Mouse (Mus musculus): ENCODE data around the gene Psma5. TPM values are rescaled to one million over a fixed set of nuclear protein-coding genes. Genes with fewer than 3 reads are reported as not detected.

Psma5 gene
- total RNA-seq, 2 experiments from 2014 or later = 79.4 to 84.3 TPM

DNA sequence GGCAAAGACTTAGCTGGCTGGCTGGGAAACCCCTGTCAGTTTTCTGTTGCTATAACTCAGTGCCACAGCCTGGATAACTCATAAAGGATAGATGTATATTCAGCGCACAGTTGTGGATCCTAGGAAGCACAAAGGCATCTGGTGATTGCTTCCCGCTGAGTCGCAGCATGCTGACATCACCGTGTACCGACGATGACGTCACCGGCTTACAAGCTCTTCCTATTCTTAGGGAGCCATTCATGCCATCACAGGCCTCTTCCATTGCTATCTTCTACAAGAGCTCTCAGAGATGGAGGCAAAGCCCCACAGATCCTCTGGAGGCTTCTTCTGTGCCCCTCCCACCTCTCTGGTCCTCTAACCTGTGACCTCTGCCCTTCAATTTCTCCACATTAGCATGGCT, 47.0 kb downstream of the Psma5 start:
- DNase-seq (ENCODE audit: low spot score in 2 of 2) = no peak

DNA sequence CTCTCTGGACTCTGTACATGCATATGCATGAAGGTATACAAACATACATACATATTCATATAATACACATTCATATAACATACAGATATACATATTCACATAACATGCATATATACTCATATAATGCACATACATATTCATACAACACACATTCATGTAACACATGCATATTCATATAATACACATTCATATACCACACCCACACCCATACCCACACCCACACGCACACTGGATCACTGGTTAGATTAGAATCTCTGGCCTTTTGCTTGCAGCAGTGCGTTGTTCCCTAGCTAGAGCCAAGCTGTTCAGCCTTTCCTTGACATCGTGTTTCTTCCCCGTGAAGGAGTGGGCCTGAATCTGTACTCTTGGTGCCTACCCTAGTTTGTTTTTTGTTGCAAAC, 48.0 kb downstream of the Psma5 start:
- DNase-seq (ENCODE audit: low spot score in 2 of 2) = no peak

DNA sequence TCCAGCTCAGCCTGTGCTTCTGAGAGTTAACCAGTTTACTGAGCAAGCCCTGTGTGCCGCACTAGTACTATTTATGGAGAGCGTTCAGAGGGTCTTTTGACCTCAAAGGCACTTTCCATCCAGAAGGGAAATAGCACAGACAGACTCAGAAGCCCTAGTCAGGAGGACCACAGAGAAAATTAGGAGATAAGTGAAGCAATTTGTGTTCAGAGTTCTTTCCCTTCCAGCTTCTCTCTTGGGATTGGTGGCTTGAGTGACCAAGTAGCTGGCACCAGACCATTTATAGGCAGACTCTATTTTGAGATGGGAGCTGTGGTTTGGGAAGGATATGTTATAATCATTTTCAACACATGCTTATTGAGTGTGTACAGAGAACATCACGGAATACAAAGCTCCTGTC, 49.7 kb downstream of the Psma5 start:
- DNase-seq (ENCODE audit: low spot score in 2 of 2) = no peak

DNA sequence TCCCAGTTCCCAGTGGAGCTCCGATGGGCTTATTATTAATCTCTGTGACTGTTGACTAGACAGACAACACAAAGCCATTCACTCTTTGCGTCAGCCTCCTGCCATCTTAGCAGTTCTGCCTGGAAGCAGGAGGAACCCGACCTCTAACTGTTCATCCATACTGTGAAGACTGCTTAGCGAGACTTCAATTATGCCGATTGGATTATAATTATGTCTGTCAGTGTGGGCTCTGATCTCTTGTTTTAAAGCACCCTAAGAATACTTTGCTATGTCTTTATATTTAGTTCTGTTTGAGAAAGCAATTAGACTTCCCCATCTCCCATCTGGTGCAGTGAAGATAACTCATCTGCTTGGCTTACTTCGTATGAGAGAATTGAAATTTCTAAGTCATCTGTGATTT, 50.8 kb downstream of the Psma5 start:
- no peak for DNase-seq (ENCODE audit: low spot score in 2 of 2)

DNA sequence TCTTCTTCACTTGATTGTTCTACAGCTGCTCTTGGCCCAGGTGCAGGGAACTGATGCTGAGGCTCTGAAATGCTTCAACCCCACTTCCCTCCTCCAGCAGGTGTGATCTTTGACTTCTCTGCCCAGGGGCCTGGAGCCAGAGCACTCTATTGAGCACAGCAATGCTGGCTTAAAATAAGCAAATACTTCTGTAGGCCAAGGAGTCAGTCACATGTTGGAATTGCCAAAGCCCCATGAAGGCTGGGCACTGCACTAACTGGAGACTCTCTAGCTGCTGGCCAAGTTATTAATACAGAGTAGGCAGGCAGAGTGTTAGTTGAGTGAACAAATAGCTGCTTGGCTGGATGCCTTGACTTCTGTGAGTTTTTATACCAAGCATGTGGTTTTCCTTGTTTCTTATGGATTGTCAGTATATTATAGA, 54.2 kb downstream of the Psma5 start:
- no peak for DNase-seq (ENCODE audit: low spot score in 2 of 2)

DNA sequence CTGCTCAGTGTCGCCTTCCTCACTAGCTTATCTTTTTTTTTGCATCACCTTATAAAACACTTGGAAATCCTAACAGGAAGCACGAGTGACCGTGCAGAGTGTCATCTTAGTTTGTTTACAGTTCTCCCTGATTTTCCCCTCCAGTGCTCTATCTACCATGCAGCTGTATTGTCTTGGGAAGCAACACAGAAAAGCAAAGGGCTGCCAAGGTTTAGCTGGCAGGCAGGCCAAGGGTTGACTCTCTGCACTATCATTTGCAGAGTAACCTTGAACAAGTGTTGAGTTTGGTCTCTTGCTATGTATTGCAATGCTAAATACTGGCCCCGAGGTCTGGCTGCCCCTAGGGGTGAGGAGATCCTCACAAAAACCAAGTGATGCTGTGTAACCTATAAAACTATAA, 55.0 kb downstream of the Psma5 start:
- DNase-seq (ENCODE audit: low spot score in 2 of 2) = no peak

DNA sequence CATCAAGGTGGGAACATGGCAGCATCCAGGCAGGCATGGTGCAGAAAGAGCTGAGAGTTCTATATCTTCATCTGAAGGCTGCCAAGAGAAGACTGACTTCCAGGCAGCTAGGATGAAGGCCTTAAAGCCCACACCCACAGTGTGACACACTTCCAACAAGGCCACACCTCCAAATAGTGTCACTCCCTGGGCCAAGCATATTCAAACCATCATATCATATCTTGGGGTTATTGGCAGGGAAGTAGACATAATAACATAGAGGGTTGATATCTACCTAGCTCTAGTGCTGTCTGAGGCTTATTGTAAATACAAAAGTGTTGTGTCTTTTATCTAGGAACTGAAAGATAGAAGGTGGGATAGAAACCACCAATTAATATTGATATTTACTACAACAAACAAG, 55.7 kb downstream of the Psma5 start:
- no peak for DNase-seq (ENCODE audit: low spot score in 2 of 2)

DNA sequence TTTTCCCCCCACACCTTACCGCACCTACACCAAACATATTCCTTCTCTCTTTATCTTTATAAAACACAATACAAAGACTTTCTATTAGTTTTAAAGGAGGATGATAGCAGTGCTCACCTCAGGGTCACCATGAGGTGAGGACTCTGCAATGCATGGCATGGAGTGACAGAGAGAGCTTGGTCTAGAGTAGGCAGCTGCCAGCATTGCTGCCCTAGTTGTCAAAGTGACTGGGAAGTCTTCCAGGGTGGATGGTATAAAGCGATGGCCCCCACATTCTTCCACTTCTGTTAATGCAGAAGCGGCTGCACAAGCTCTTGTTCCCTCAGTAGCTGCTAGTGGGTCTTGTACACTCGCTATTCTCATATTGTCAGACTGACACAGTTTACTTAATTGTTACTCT, 56.4 kb downstream of the Psma5 start:
- no peak for DNase-seq (ENCODE audit: low spot score in 2 of 2)

DNA sequence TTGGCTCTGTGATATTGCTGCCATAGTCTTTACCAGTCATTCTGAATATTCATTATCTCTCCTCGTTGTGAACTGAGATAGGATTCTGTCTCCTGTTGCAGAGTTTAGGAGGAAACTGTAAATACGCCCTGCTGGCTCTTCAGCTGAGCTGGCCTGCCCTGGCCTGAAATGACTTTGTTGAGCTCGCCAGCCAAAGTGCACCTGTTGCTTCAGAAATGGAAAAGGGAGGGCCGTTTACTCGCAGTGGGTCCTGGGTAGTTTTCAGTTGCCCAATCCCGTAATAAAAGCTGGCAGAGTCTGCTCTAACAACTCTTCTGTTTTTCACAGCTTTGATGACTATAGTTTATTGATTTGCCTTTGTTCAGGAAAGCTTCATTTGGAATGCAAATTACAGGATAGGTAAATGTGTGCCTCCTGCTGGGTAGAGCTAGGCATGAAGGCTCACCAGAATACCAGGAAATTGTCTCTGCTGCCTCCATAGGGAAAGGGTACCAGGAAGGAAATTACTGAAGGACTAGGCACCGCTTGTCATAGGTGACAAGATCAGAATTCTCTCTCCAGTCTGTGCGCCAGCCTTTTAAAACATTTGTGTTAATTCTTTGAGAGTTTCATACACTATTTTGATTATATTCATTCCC, 57.4 kb downstream of the Psma5 start:
- DNase-seq (ENCODE audit: low spot score in 2 of 2) = no peak

DNA sequence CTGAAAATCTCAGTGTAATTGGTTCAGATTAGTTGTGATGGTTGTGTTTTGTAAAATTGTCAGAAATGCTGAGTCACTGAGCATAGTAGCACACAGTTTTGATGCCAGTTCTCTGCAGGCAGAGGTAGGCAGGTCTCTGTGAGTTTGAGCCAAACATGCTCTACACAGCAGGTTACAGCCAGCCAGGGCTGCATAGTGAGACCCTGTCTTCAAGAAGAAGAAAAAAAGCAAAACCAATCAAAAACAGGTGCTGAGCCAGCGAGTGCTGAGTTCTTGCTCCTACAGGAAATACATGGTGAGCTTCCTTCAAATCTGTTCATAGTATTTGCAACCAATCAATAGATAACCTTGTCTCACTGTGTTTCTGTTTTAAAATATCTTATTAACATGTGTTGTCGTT, 61.8 kb downstream of the Psma5 start:
- DNase-seq (ENCODE audit: low spot score in 2 of 2) = no peak

DNA sequence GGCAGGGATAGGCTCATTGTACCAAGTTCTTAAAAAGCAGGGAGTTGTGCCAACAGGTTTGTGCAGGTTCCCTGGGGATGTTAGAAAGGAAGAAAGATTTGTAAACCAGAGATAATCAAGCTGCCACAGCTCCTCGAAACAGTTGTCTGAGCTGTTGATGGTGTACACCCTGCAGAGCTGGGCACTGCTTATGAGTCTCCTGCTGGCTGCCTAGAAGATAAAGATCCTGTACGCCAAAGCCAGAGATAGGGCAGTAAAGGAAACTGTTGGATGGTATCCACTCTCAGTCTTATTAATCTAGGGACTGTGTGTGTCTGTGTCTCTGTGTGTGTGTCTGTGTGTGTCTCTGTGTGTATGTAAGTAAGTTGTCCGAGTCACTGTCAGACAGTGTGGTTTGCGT, 64.9 kb downstream of the Psma5 start:
- no peak for DNase-seq (ENCODE audit: low spot score in 2 of 2)

DNA sequence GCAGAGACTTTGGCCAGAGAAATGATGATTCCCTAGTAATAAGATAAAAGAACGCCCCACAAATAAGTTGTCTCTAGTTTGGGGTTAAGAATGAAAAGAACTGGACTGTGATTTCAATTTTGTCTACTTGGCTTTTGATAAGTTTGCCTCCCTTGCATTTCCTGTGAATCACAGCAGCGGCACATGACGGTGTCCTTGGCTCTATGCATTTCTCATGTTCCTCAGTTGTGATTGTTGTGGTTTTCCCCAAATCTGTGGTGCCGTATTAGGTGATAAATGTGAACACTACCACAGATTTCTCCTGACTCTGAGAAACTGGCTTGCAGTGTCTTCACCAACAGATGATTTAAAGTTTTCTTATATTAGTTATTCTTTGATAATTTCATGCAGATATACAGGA, 65.4 kb downstream of the Psma5 start:
- no peak for DNase-seq (ENCODE audit: low spot score in 2 of 2)

DNA sequence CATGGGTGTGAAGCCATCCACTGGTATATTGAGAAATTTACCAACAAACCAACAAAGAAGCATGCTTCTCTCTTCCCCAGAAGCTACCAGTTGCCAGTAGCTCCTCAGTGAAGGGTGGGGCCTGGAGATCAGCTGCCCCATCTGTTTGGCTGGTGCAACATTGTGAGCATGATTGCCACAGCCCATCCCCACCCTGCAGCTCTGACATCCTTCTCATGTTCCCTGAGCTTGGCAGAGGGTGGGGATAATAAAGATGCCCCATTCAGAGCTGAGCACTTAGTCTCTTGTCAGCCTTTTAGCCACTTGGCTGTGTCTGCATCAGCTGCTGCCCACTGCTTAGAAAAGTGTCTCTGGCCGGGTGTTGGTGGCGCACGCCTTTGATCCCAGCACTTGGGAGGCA, 66.2 kb downstream of the Psma5 start:
- no peak for DNase-seq (ENCODE audit: low spot score in 2 of 2)

DNA sequence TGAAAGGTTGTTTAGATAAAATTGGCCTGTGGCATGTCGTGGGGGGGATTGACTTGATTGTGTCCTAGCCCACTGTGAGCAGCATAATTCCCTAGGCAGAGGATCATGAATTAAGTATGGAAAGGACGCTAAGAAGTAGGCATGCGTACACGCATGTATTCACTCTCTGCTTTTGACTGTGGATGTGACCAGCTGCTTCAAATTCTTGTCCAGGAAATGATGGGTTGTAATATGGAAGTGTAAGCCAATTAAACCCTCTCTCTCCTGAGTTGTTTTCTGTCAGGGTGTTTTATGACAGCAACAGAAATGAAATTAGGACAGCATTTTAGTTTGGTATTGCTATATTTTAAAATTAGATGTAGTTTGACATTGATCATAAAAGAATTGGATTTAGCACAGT, 68.1 kb downstream of the Psma5 start:
- DNase-seq (ENCODE audit: low spot score in 2 of 2) = no peak

DNA sequence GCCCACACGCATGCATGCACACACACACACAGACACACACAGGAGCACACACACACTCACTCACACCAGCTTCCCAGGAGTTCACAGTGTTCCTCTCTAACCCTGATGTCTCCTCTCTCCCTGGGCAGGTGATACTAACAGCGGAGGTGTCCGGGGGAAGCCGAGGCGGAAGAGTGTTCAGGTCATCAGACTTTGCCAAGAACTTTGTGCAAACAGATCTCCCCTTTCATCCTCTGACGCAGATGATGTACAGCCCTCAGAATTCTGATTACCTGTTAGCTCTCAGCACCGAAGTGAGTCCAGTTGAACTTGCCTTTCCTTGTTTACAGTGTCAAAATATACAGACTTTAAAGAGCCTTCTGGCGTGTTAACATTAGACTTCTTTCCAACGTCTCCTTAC, 68.8 kb downstream of the Psma5 start:
- no peak for DNase-seq (ENCODE audit: low spot score in 2 of 2)

DNA sequence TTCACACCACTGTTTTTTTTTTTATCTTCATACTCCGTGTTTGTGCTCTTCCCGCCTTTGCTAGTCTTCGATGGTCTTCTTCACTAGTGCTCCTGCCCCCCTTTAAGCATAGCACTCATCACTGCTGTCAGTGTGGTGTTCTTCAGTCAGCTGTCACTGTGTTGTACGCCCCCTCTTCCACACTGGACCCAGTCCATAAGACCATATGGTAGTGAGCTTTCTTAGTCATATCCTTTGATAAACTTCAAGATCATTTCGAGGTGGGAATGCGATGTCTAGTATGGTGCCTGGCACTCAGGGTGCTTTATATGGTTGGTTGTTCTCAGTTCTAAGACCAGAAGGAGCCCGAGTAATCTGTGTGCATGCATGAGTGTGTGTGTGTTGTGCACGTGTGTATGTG, 70.5 kb downstream of the Psma5 start:
- no peak for DNase-seq (ENCODE audit: low spot score in 2 of 2)

DNA sequence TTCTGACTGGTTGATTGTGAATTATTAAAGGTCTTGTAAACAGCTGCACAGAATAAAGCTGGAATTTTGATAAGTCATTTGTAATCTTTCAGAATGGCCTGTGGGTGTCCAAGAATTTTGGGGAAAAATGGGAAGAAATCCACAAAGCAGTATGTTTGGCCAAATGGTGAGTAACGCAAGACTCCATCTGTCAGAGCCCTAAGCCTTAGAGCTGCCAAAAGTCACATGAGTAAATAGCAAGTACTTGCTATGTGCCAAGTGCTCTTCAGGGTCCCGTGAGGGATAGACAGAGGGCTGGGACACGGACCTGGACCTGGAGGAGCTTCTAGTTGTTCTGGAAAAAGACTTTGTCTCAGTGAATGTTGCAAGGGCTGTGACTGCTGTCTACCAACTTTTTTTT, 71.2 kb downstream of the Psma5 start:
- DNase-seq (ENCODE audit: low spot score in 2 of 2) = no peak

DNA sequence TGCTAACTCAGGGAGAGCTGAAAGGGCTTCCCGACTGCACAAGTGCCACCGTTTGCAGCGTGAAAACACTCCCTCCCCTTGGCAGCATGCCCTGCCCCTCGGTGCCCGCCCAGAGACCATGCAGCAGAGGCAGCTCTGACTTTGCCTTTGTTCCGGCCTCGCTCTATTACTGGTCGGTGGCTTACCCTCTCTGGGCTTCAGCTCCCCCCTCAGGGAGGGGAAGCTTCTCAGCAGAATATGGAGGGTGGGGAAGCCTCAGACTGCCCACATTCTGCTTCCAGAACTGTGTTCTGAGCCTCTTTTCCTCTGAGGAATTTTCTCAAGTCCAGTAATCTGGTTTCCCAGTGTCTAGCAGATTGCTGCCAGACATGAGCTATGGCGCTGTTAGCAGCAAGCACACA, 71.7 kb downstream of the Psma5 start:
- peak; percentile 51 to 55 for DNase-seq (ENCODE audit: low spot score in 2 of 2)

Other genes with a start within 250 kb of the Psma5 start
- 100 to 1,000 TPM; 423 to 620 TPM for gene Gstm1, start 239.0 kb upstream of the Psma5 start, total RNA-seq (2021)
- 10 to 100 TPM; 19.6 to 20.3 TPM for gene Gstm4, start 212.0 kb upstream of the Psma5 start, total RNA-seq (2021)
- gene Ampd2, start 170.3 kb upstream of the Psma5 start, total RNA-seq (2021) = 100 to 1,000 TPM; 130 to 192 TPM
- gene Gnat2, start 164.1 kb upstream of the Psma5 start, total RNA-seq (2021) = 10 to 100 TPM; 11.0 to 18.6 TPM
- gene Gnai3, start 110.8 kb upstream of the Psma5 start, total RNA-seq (2021) = 100 to 1,000 TPM; 160 to 166 TPM
- gene Gpr61, start 102.0 kb upstream of the Psma5 start, total RNA-seq (2021) = under 1 TPM; 0.19 to 0.23 TPM
- 10 to 100 TPM; 23.1 to 23.5 TPM for gene Amigo1, start 70.6 kb upstream of the Psma5 start, total RNA-seq (2021)
- 1 to 10 TPM; 7.3 to 8.6 TPM for gene Cyb561d1, start 55.7 kb upstream of the Psma5 start, total RNA-seq (2021)
- 1 to 10 TPM; 8.2 to 8.5 TPM for gene Atxn7l2, start 46.0 kb upstream of the Psma5 start, total RNA-seq (2021)
- gene Sypl2, start 30.3 kb upstream of the Psma5 start, total RNA-seq (2021) = 1 to 10 TPM in 1 of 2 experiments, under 1 TPM in 1; 0.46 to 1.4 TPM
- 10 to 100 TPM; 41.3 to 72.6 TPM for gene Sort1, start 27.2 kb downstream of the Psma5 start, total RNA-seq (2021)
- not detected for gene Mybphl, start 108.0 kb downstream of the Psma5 start, total RNA-seq (2021)
- gene Psrc1, start 126.9 kb downstream of the Psma5 start, total RNA-seq (2021) = 1 to 10 TPM; 1.7 to 1.8 TPM
- gene Celsr2, start 158.6 kb downstream of the Psma5 start, total RNA-seq (2021) = 1 to 10 TPM; 4.4 to 7.0 TPM
- gene Sars, start 188.3 kb downstream of the Psma5 start, total RNA-seq (2021) = 100 to 1,000 TPM; 168 to 202 TPM

Measured in adrenal gland, adult 18-20 months (tissue).